Mouse (Mus musculus) left cerebral cortex, postnatal 14 days (tissue): Measurements from ENCODE around the gene Pgs1. TPM values are rescaled to one million over a fixed set of nuclear protein-coding genes. Genes with fewer than 3 reads are reported as not detected.

Experiments used
- DNase-seq, 2 experiments: peaks; one replicate each; pipeline ENCODE4 v3.0.0; 2021 to 2022; ENCODE audit warnings: low spot score in 2 of 2, mixed read lengths in 1 of 2
- intact Hi-C: fragments of 180-260 bp; cut with DNase I; formaldehyde crosslinking; loops from one replicate; pipeline ENCODE4 v1.15.1; 2025
- total RNA-seq, 2 experiments: library from RNA; stranded (reverse); gene quantifications; 2 replicates each; pipeline ENCODE4 v1.2.3; 2021

The Pgs1 gene
- total RNA-seq, 2 experiments from 2014 or later: 74.4 to 76.2 TPM

GRCm38 (mm10) chr11:117995255-117995654, 9.2 kb downstream of the Pgs1 start:
- DNase-seq: no peak
- intact Hi-C loops: no loop called here

DNA sequence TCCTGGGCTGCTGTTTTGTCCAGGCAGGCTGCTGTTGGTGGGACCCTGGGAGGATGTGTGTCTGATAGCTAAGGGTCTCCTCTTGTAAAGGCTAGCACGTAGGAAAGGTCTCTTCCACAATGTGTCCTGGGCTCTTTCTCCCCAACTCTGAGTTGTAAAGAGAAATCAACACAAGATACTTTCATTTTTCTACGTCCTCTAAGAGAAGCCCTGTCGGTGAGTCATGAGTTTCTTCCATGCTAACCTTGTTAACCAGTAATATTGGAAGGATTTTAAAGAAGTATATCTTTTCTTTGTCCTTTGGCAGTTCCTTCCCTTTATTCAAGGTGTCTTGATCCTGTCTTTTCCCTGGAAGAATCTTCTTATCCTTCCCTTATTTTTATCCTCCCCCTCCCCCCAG, 9.6 kb downstream of the Pgs1 start:
- intact Hi-C loops: no loop called here
- DNase-seq: no peak

GRCm38 (mm10) chr11:117996066-117996465, 10.0 kb downstream of the Pgs1 start:
- no peak for DNase-seq
- intact Hi-C loops: no loop called here

DNA sequence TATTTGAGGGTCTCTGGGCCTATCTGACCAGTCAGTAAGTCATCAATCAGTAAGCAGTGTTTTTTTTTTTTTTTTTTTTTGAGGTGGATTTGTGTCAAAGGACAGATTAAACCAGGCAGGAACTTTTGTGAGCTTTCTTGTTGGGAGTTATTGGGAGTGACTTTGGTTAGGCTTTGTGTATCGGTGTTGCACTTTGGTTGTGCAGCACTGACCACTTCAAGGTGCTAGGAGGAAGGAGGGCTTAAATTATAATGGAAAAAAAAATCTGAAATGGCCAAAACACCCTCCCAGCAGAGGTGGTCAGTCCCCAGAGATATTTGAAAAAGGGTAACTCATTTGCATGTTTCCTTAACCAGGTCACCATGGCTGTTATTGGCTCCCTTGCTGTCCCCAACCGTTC, 11.0 kb downstream of the Pgs1 start:
- intact Hi-C loops: no loop called here
- no peak for DNase-seq

- intact Hi-C loops: no loop called here
- no peak for DNase-seq
These were observed 12.3 kb downstream of the Pgs1 start for GRCm38 (mm10) chr11:117998356-117998755.

- no peak for DNase-seq
- intact Hi-C loops: no loop called here
These were observed 13.3 kb downstream of the Pgs1 start for GRCm38 (mm10) chr11:117999260-117999934.

GRCm38 (mm10) chr11:118000083-118000482, 14.0 kb downstream of the Pgs1 start:
- intact Hi-C loops: no loop called here

DNA sequence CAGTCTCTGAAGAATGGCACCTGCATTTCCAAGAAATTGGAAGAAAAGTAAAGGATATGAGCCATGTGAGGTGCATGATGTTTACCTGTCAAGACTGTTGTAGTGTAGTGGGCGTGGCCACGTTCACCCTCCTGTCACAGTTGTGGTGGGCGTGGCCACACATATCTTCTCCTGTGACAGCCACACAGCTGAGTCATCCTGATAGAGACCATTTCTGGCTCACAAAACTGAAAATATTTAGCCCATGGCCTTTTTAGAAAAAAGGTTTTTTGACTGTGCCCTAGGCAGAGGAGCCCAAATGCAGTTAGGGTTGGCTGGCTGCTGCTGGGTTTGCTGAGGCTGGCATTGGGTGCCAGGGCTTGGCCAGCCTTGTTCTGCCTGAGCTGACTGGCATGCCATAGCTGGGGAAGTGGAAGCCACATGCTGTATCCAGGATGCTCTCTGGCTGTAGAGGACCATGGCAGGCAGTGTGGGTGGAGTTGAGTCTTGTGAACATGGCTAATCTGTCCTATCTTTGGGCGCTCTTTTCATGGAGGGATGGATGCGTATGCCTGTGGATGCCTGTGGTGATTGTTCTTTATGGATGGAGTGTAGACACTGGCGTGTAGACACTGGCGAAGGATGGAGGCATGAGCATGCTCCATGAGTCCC, 14.6 kb downstream of the Pgs1 start:
- intact Hi-C loops: no loop called here
- no peak for DNase-seq

More at GRCm38 (mm10) chr11:118000083-118000482, 14.0 kb downstream of the Pgs1 start:
- DNase-seq: no peak

GRCm38 (mm10) chr11:118003176-118003575, 17.1 kb downstream of the Pgs1 start:
- intact Hi-C loops: no loop called here
- DNase-seq: no peak

DNA sequence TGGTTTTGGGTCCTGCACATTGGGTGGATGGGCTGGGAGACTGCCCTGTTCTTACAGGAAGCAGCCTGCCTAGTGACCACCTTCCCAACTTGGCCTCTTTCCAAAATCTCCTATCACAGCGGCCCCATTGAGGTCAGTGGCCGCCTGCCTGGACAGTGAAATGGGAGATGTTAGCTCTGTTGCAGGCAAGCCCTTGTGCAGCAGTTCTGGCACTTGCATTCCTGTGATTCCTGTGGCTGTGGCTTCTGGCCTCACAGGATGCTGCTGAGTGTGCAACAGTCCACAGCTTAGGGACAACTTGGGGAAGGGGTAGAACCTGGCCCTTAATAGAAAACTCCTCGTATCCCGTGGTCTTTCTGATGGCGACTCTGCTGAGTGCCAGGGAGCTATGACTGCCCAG, 17.6 kb downstream of the Pgs1 start:
- intact Hi-C loops: no loop called here
- no peak for DNase-seq

DNA sequence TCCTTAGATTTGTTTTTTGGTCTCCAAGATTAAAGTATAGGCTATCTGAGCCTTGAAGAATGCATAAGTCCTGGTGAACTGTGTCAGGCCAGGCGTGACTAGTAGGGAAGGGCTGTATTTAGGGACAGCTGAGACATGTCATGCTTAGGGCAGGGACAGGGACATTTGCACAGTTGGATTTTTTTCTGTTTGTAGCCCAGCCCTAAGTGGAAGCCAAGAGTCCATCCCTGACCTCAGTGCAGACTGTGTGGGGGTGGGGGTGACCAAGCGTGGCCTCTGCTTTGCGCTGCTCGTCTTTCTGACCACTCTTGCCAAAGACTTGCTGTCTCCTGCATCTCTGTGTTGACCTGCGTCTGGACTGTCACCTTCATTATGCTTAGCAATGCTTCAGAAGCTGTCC, 18.1 kb downstream of the Pgs1 start:
- intact Hi-C loops: no loop called here
- DNase-seq: no peak

GRCm38 (mm10) chr11:118007460-118008143, 21.5 kb downstream of the Pgs1 start:
- DNase-seq: no peak
- intact Hi-C loops: no loop called here

- intact Hi-C loops: no loop called here
- no peak for DNase-seq
These were observed 22.2 kb downstream of the Pgs1 start for GRCm38 (mm10) chr11:118008144-118008805.

DNA sequence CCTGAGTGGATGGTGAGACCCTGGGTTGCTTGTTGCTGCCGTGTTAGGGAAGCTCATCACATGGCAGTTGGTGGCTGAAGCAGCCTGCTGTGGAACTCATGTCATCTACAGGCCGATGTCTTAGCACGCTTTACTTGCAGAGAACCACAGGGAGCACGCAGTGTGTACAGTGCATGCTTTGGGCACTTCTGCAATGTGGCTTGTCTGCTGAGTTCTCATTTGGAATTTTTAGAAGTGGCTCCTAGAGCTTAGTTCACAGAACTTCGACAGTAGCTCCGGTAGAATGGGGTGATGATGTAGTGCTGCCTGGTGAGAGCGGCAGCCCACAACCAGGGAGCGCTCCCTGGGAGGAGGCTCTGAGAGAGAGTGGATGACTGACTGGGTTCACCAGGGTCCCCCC, 22.8 kb downstream of the Pgs1 start:
- DNase-seq: no peak
- intact Hi-C loops: no loop called here

DNA sequence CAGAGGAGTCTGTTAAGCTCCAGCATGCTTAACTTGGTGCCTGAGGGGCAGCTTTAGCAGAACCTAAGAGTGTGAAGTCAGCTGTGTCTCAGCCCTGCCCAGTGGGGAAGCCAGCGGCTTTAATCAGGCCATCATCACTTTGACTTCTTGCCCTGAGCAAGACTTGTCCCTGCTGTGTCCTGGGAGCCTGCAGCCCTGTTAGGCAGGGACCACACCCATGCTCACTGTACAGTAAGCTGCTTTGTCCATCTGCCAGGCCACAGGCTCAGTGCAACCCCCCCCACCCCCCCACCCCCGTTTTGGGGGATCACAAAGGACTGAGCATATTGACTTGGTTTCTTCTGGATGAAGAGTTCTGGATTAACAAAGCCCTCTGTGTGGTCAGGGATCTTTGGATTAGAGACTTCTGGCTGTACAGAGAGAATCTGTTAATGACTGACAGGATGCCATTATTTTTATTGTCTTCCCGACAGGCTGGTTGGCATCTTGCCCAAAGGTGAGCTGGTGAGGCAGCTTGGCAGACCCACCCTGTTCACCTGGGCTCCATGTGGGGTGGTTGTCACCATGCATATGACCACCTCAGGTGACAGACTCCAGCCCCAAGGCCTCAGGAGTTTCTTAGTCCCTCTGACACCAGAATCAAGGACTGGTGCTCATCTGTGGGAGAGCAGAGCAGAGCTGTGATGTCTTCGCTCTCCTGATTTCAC, 23.9 kb downstream of the Pgs1 start:
- intact Hi-C loops: no loop called here
- no peak for DNase-seq

GRCm38 (mm10) chr11:118012595-118012994, 26.5 kb downstream of the Pgs1 start:
- no peak for DNase-seq
- intact Hi-C loops: no loop called here

- DNase-seq: no peak
These were observed 27.2 kb downstream of the Pgs1 start for GRCm38 (mm10) chr11:118013339-118013738.

DNA sequence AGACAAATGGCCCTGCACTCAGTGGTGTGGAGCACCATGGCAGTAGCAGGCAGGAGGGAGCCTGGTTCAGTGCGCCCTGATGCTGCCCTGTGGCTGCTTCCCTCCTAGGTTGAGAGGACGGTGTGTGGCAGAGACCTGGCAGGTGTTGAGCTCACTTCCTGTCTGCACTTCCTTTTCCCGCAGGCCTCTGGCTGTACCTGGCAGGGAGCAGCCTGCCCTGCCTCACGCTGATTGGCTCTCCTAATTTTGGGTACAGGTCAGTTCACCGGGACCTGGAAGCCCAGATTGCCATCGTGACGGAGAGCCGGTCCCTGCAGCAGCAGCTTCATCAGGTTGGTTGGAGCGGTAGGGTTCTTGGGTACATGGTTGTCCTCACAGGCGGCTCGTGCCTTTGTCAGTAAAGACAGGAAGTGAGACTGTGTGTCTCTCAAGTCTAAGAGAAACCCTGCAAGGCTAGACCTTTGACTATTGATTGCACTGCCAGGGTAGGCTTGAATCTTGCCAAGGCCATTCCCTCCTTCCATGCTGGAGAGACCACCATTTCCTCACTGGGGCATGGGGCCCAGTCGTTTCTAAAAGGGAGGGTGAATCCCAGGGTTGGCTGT, 28.4 kb downstream of the Pgs1 start:
- no peak for DNase-seq
- intact Hi-C loops: no loop called here

More at GRCm38 (mm10) chr11:118013339-118013738, 27.2 kb downstream of the Pgs1 start:
- intact Hi-C loops: no loop called here
